Mouse (Mus musculus) forebrain, embryonic 10.5 days (tissue): ENCODE measurements at regions not wholly inside any gene's neighbourhood (a gene's known extent, or its start where the extent isn't known, plus 50 kb on each side); places are given as distances from the start of the nearest gene placed in this dataset.
A peak's percentile ranks its signal among the peaks of the same experiment; 100 is the strongest.

Experiments used
- DNase-seq: peaks from one replicate; pipeline ENCODE4 v3.0.0-alpha.2; 2017; ENCODE audit warnings: low spot score; ENCODE audit errors: extremely low spot score
- H3K27ac ChIP-seq: fragments of 300-500 bp; sonication (generic); 2 replicates; pipeline ENCODE4 v1.5.1; 2016; ENCODE audit warnings: mild to moderate bottlenecking
- H3K27me3 ChIP-seq: fragments of 300-500 bp; sonication (generic); 2 replicates; pipeline ENCODE4 v1.6.1; 2016; ENCODE audit warnings: mild to moderate bottlenecking; ENCODE audit not compliant: poor library complexity, severe bottlenecking
- H3K36me3 ChIP-seq: fragments of 300-500 bp; sonication (generic); replicated peaks from 2 replicates; pipeline ENCODE4 v1.6.1; 2016; ENCODE audit warnings: mild to moderate bottlenecking, moderate library complexity
- H3K4me1 ChIP-seq: fragments of 300-500 bp; sonication (generic); 2 replicates; pipeline ENCODE4 v1.6.1; 2016
- H3K4me3 ChIP-seq: fragments of 300-500 bp; sonication (generic); 2 replicates; pipeline ENCODE4 v1.5.1; 2016; ENCODE audit warnings: mild to moderate bottlenecking, moderate library complexity
- H3K9me3 ChIP-seq: fragments of 300-500 bp; sonication (generic); 2 replicates; pipeline ENCODE4 v1.6.1; 2016; ENCODE audit warnings: mild to moderate bottlenecking, moderate library complexity
- WGBS: fragments of 180-500 bp; shearing (Covaris S2); methylation state at CpG from one replicate; pipeline ENCODE4 v1.1.7; 2016; 5-methylcytosine and 5-hydroxymethylcytosine counted together

DNA sequence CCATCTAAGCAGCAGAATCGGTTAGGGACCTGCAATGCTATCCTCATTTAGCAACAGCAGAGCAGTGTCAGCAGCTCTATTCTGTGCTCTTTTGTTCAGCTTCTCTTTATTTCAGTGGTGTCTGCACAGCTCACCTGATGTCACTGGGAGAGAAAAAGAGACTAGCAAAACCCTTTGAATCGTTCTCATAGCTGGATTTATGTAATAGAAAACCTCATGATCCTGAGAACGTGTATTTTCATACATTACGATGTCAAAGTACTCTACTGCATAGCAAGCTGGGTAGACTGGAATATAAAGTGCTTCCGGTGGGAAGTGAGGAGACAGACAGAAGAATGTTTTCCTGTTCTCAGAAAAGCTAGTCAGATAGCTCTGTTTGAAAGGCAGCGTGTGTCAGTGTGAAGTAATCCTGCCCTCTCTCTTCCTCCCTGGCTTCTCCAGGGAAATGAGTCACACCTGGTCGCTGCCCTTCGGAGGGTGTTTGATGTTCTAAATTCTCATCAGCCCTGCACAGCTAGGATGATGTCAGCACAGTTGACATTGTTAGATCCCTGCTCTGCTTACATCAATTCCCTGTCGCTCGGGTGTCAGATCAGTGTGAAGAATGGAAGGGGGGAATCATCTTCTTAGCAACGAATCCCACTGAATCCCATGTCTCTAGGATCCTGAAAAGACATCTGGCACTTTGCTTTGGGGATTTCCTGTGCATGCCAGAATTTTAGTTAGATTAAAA lies 129.6 kb upstream of the Zbtb20 start:
- Histone ChIP-seq H3K27ac (no peak overlapping the region), H3K4me1 (peaks cover 18% of the 10 kb centered on the region), H3K27me3 (no peaks in the 10 kb centered on the region), H3K9me3 (no peaks in the 10 kb centered on the region), H3K36me3 (no peaks in the 10 kb centered on the region), H3K4me3 (no peak overlapping the region)
- DNase-seq, result no peak
- WGBS, result 71% methylated on average over 11 of the region's 11 CpGs

DNA sequence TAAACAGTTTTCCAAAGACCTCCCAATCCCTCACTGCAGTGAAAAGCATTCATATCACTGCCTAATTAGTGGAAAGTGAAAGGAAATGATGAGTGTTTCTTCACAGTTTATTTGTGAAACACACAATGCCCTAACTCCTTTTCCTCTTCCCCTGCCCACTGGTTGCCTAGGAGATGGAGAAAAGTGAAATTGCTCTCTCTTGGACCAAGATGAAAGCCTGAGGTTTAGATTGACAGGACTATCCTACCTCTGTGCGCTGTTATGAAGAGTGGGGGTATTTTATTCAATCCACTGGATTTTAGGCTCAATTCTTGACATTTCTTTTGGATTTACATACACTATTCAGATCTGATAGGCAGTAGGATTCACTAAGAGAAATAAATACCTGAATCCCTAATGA lies 132.1 kb upstream of the Zbtb20 start:
- H3K4me3 ChIP-seq, result no peak overlapping the region
- WGBS, result 69% methylated on average over 1 of the region's 1 CpGs
- H3K27me3 ChIP-seq, result no peaks in the 10 kb centered on the region
- no peaks in the 10 kb centered on the region for H3K9me3 ChIP-seq
- H3K27ac ChIP-seq, result no peak overlapping the region
- H3K36me3 ChIP-seq, result no peaks in the 10 kb centered on the region
- DNase-seq, result no peak
- peaks cover 18% of the 10 kb centered on the region for H3K4me1 ChIP-seq

- 80% methylated on average over 2 of the region's 2 CpGs for WGBS
- Histone ChIP-seq H3K36me3 (no peaks in the 10 kb centered on the region), H3K4me3 (no peak overlapping the region), H3K4me1 (peaks cover 18% of the 10 kb centered on the region), H3K27ac (no peak overlapping the region), H3K9me3 (no peaks in the 10 kb centered on the region), H3K27me3 (no peaks in the 10 kb centered on the region)
- DNase-seq, result no peak
Observed at GRCm38 (mm10) chr16:42743120-42743519, 132.6 kb upstream of the Zbtb20 start.

DNA sequence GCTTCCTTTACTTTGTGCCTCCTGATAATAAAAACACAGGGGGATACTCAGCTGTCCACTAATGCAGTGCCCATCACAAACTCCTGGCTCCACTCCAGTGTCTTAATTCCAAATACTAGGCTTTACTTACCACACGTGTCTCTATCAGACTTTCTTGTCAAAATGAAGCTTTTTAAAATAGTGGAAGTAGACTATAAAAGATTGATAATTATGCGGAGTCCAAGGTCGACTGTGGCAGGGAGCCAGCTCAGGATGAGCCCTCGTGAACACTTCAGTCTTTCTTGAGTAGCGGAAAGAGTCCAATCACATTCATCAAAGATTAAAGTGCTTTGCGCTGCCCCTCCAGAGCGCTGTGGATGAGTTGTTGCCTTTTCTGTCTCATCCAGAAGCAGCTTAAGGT lies 147.9 kb upstream of the Zbtb20 start:
- 93% methylated on average over 7 of the region's 7 CpGs for WGBS

DNA sequence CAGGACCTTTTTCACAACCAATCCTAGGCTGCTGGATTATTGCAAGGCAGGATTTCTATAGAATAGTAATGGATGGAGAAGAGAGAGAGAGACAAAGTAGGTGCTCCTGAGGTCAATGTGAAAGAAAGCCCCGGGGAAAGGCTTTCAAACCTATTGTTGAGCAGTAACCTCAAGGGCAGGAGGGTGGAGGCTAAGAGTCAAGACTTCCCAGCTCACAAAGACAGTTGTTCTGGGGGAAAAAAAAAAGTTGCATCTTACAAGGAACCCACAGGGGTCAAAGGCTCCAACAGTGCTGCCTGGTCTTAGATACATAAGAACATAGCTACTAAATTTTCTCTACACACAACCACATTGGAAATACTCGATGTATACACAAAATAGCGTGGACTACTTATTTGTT lies 155.8 kb upstream of the Zbtb20 start:
- Histone ChIP-seq H3K4me1 (peaks cover 33% of the 10 kb centered on the region), H3K27ac (no peak overlapping the region), H3K4me3 (no peak overlapping the region), H3K36me3 (no peaks in the 10 kb centered on the region), H3K9me3 (no peaks in the 10 kb centered on the region), H3K27me3 (no peaks in the 10 kb centered on the region)
- no peak for DNase-seq
- 70% methylated on average over 3 of the region's 3 CpGs for WGBS

More for the DNA sequence above, 147.9 kb upstream of the Zbtb20 start:
- Histone ChIP-seq H3K27ac (no peak overlapping the region), H3K36me3 (no peaks in the 10 kb centered on the region), H3K4me1 (no peaks in the 10 kb centered on the region), H3K4me3 (no peak overlapping the region), H3K9me3 (no peaks in the 10 kb centered on the region), H3K27me3 (no peaks in the 10 kb centered on the region)
- DNase-seq, result no peak

- H3K27me3 ChIP-seq, result no peaks in the 10 kb centered on the region
- H3K4me1 ChIP-seq, result peaks cover 33% of the 10 kb centered on the region
- DNase-seq, result no peak
- no peak overlapping the region for H3K27ac ChIP-seq
- no peak overlapping the region for H3K4me3 ChIP-seq
- H3K9me3 ChIP-seq, result no peaks in the 10 kb centered on the region
- WGBS, result 89% methylated on average over 7 of the region's 7 CpGs
- H3K36me3 ChIP-seq, result no peaks in the 10 kb centered on the region
Observed at GRCm38 (mm10) chr16:42718452-42718851, 157.2 kb upstream of the Zbtb20 start.

GRCm38 (mm10) chr16:42717828-42718412 lies 157.8 kb upstream of the Zbtb20 start:
- H3K27me3 ChIP-seq, result no peaks in the 10 kb centered on the region
- no peak overlapping the region for H3K4me3 ChIP-seq
- no peaks in the 10 kb centered on the region for H3K9me3 ChIP-seq
- H3K4me1 ChIP-seq, result peaks cover 33% of the 10 kb centered on the region
- 65% methylated on average over 7 of the region's 7 CpGs for WGBS
- no peak for DNase-seq
- peak overlapping the region; percentile 44; the same call in 1 of the 2 replicates for H3K27ac ChIP-seq
- no peaks in the 10 kb centered on the region for H3K36me3 ChIP-seq

DNA sequence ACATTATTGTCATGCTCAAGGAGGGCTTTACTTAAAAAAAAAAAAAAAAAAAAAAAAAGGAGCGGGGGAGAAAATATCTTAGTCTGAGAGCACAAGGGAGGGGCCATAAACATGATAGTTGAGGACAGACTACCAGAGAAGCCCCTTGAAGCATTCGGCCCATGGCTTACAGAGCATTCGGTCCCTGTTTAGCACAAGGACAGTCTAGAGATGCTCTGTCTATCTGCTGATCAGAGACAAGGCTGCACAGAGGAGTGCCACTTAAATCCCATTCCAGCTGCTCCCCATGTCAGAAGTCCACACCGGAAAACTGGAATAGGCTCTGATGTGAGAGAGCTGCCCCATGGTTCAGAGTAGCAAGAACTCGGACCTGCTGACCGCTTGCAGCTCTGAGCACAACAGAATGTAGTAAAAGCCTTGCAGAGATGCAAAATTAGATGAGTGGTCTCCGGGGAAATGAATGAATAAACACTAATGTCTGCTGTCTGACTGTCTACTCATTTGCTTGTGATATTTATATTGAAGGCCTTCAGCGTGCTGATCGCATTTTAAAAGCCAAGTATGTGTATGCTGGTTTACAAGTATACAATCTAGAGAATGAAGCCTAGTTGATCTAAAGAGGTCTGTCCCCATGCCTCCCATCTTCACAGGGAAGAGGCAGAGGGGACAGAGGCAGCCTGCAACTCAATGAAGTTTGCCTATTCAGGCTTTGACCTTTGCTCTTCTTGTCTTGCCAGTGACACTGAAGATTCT lies 158.4 kb upstream of the Zbtb20 start:
- peak overlapping the region; percentile 44; the same call in 1 of the 2 replicates for H3K27ac ChIP-seq
- WGBS, result 87% methylated on average over 9 of the region's 9 CpGs

DNA sequence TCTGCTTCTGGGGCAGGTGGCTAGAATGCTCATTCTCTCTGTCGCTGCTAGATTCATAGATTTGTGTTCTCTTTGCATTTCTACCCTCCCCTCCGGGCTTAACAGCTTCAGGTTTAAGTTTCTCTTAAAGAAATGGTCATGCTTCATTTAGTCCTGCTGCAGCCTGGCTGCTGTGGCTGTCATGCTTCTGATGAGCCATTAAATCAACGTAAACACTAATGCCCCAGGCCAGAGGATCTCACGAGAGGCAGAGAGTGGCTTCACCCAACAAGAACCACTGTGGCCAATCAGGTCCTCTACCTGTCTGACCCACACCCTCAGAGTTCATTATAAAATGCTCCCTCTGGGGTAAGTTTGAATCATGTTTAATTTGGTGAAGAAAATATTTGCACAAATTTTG lies 173.0 kb upstream of the Zbtb20 start:
- no peak overlapping the region for H3K4me3 ChIP-seq
- WGBS, result 36% methylated on average over 4 of the region's 4 CpGs
- no peaks in the 10 kb centered on the region for H3K27me3 ChIP-seq
- H3K4me1 ChIP-seq, result peaks cover 6% of the 10 kb centered on the region; the same call in 1 of the 2 replicates
- DNase-seq, result no peak
- no peaks in the 10 kb centered on the region for H3K9me3 ChIP-seq
- H3K36me3 ChIP-seq, result no peaks in the 10 kb centered on the region
- no peak overlapping the region for H3K27ac ChIP-seq

More for the DNA sequence above, 158.4 kb upstream of the Zbtb20 start:
- no peak for DNase-seq
- Histone ChIP-seq H3K4me3 (no peak overlapping the region), H3K27me3 (no peaks in the 10 kb centered on the region), H3K9me3 (no peaks in the 10 kb centered on the region), H3K4me1 (peaks cover 33% of the 10 kb centered on the region), H3K36me3 (no peaks in the 10 kb centered on the region)

GRCm38 (mm10) chr16:42681196-42681595 lies 194.5 kb upstream of the Zbtb20 start:
- WGBS, result 86% methylated on average over 3 of the region's 3 CpGs
- Histone ChIP-seq H3K4me1 (no peaks in the 10 kb centered on the region), H3K36me3 (no peaks in the 10 kb centered on the region), H3K27me3 (no peaks in the 10 kb centered on the region), H3K9me3 (no peaks in the 10 kb centered on the region), H3K4me3 (no peak overlapping the region), H3K27ac (no peak overlapping the region)
- no peak for DNase-seq

GRCm38 (mm10) chr16:42677211-42677610 lies 198.5 kb upstream of the Zbtb20 start:
- Histone ChIP-seq H3K27me3 (no peaks in the 10 kb centered on the region), H3K4me1 (no peaks in the 10 kb centered on the region), H3K36me3 (no peaks in the 10 kb centered on the region), H3K27ac (no peak overlapping the region), H3K4me3 (no peak overlapping the region), H3K9me3 (no peaks in the 10 kb centered on the region)
- 93% methylated on average over 5 of the region's 5 CpGs for WGBS
- no peak for DNase-seq

DNA sequence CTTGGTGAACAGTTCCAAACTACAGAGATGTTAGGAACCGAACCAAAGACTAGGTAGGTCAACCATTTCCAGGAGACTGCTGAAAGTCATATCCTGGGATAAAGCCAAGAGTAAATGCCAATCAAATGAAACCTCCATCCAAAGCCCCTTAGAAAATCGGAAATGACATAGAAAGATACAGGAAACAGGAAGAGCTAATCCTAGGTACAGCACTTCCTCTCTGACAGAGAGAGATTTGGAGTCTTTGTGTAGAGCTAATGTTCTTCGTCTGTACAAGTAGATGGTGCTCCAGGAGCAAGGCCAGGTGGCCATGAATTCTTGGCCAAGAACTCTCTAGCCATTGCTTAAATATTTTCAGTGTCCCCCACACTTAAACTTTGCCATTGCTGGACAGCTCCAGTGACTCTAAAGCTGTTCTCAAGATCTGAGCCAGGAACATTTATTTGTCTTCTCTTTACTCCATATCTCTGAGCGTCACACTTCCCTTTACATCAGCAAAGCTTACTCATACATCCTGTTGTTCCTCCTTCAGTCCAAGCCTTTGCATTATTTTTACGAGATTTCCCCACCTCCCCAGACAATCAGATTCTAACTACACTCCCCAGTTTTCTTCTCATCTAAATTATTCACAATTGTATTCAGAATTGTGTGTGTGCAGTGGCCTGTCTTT lies 199.1 kb upstream of the Zbtb20 start:
- Histone ChIP-seq H3K27me3 (no peaks in the 10 kb centered on the region), H3K9me3 (no peaks in the 10 kb centered on the region), H3K27ac (no peak overlapping the region), H3K4me3 (no peak overlapping the region), H3K36me3 (no peaks in the 10 kb centered on the region), H3K4me1 (no peaks in the 10 kb centered on the region)
- WGBS, result 82% methylated on average over 5 of the region's 5 CpGs
- DNase-seq, result no peak
